Mouse (Mus musculus) liver, embryonic 16.5 days (tissue): ENCODE measurements around the gene Rassf8. TPM values are rescaled to one million over a fixed set of nuclear protein-coding genes. Genes with fewer than 3 reads are reported as not detected.

Experiments used
- ATAC-seq: fragments of 200-750 bp; cut with Nextera tagmentation; 2 replicates; pipeline ENCODE4 v1.8.0; 2017; ENCODE audit warnings: low read depth, mild to moderate bottlenecking, moderate number of reproducible peaks, moderate library complexity
- H3K27ac ChIP-seq: fragments of 300-500 bp; sonication (generic); 2 replicates; pipeline ENCODE4 v1.5.1; 2014; ENCODE audit warnings: mild to moderate bottlenecking, low read length
- H3K27me3 ChIP-seq: fragments of 300-500 bp; sonication (generic); 2 replicates; pipeline ENCODE4 v1.6.1; 2014; ENCODE audit warnings: low read depth, low read length, mixed read lengths; ENCODE audit not compliant: control insufficient read depth, insufficient read depth
- H3K36me3 ChIP-seq: fragments of 300-500 bp; sonication (generic); 2 replicates; pipeline ENCODE4 v1.6.1; 2014; ENCODE audit warnings: mild to moderate bottlenecking; ENCODE audit not compliant: control insufficient read depth, insufficient read depth
- H3K4me1 ChIP-seq: fragments of 300-500 bp; sonication (generic); 2 replicates; pipeline ENCODE4 v1.6.1; 2014; ENCODE audit warnings: low read depth, low read length, mixed read lengths; ENCODE audit not compliant: control insufficient read depth
- H3K4me2 ChIP-seq: fragments of 300-500 bp; sonication (generic); 2 replicates; pipeline ENCODE4 v1.6.1; 2014; ENCODE audit warnings: low read depth, low read length, mixed read lengths
- H3K4me3 ChIP-seq: fragments of 300-500 bp; sonication (generic); 2 replicates; pipeline ENCODE4 v1.5.1; 2014; ENCODE audit warnings: low read depth, mild to moderate bottlenecking, low read length
- H3K9ac ChIP-seq: fragments of 300-500 bp; sonication (generic); 2 replicates; pipeline ENCODE4 v1.6.1; 2014; ENCODE audit warnings: low read depth, low read length
- H3K9me3 ChIP-seq: fragments of 300-500 bp; sonication (generic); replicated peaks from 2 replicates; pipeline ENCODE4 v1.6.1; 2016; ENCODE audit warnings: low read length; ENCODE audit not compliant: control insufficient read depth
- whole genome bisulfite sequencing: fragments of 180-500 bp; shearing (Covaris S2); extraction: QIAGEN DNeasy Blood & Tissue Kit; methylation state at CpG from one replicate; pipeline ENCODE4 v1.1.7; 2014; ENCODE audit not compliant: insufficient replicate concordance; 5-methylcytosine and 5-hydroxymethylcytosine counted together
- polyA plus RNA-seq: library from polyadenylated mRNA; unstranded; fragments of >200 nt; fragmentation: Nextera tagmentation; extraction: Ambion mirVana; gene quantifications from 2 replicates; pipeline ENCODE4 v1.2.1, GENCODE M21; 2015

Gene Rassf8
- polyA plus RNA-seq, 1 experiment from 2014 or later: 1.6 TPM

GRCm38 (mm10) chr6:145863065-145863971 lies 116.8 kb downstream of the Rassf8 start:
- H3K9ac ChIP-seq: no peak overlapping the region
- ATAC-seq: peak; percentile 53

GRCm38 (mm10) chr6:145864171-145864570 lies 117.6 kb downstream of the Rassf8 start:
- no peaks in the 10 kb centered on the region for H3K36me3 ChIP-seq
- no peak for ATAC-seq
- peaks cover 3% of the 10 kb centered on the region for H3K4me1 ChIP-seq
- H3K4me3 ChIP-seq: no peak overlapping the region
- H3K27me3 ChIP-seq: peaks cover 64% of the 10 kb centered on the region
- H3K4me2 ChIP-seq: no peak overlapping the region
- no peak overlapping the region for H3K9ac ChIP-seq
- WGBS: 3% methylated on average over 8 of the region's 8 CpGs
- H3K27ac ChIP-seq: no peak overlapping the region
- no peaks in the 10 kb centered on the region for H3K9me3 ChIP-seq

More at GRCm38 (mm10) chr6:145863065-145863971, 116.8 kb downstream of the Rassf8 start:
- H3K4me2 ChIP-seq: peak overlapping the region; percentile 67
- peak overlapping the region; percentile 48 for H3K4me3 ChIP-seq
- no peaks in the 10 kb centered on the region for H3K36me3 ChIP-seq
- H3K9me3 ChIP-seq: no peaks in the 10 kb centered on the region
- peaks cover 60% of the 10 kb centered on the region for H3K27me3 ChIP-seq
- peaks cover 3% of the 10 kb centered on the region for H3K4me1 ChIP-seq
- H3K27ac ChIP-seq: no peak overlapping the region
- under 1% methylated on average over 86 of the region's 105 CpGs for WGBS

GRCm38 (mm10) chr6:145865289-145865885 lies 118.8 kb downstream of the Rassf8 start, which contains the start of gene Bhlhe41:
TSS of gene Bhlhe41 (minus strand) at chr6:145865558.
- Histone ChIP-seq H3K4me3 (peak within 1 kb of the TSS; percentile 54), H3K4me2 (peak within 1 kb of the TSS; percentile 66), H3K9me3 (no peaks in the 10 kb centered on the region), H3K36me3 (no peaks in the 10 kb centered on the region), H3K27ac (no peak within 1 kb of the TSS), H3K9ac (no peak within 1 kb of the TSS), H3K4me1 (peaks cover 3% of the 10 kb centered on the region), H3K27me3 (peaks cover 64% of the 10 kb centered on the region)
- peak; percentile 20; the same call in 1 of the 2 replicates for ATAC-seq
- WGBS: under 1% methylated on average over 48 of the region's 57 CpGs

- H3K4me2 ChIP-seq: peak overlapping the region; percentile 66
- peaks cover 3% of the 10 kb centered on the region for H3K4me1 ChIP-seq
- no peak overlapping the region for H3K9ac ChIP-seq
- H3K9me3 ChIP-seq: no peaks in the 10 kb centered on the region
- no peaks in the 10 kb centered on the region for H3K36me3 ChIP-seq
- H3K27me3 ChIP-seq: peaks cover 64% of the 10 kb centered on the region
- peak overlapping the region; percentile 54 for H3K4me3 ChIP-seq
- no peak overlapping the region for H3K27ac ChIP-seq
- under 1% methylated on average over 68 of the region's 69 CpGs for WGBS
- peak; percentile 47; the same call in 1 of the 2 replicates for ATAC-seq
Observed at GRCm38 (mm10) chr6:145865886-145866851, 119.6 kb downstream of the Rassf8 start.

GRCm38 (mm10) chr6:145867111-145867510 lies 120.6 kb downstream of the Rassf8 start:
- ATAC-seq: no peak
- no peaks in the 10 kb centered on the region for H3K36me3 ChIP-seq
- no peak overlapping the region for H3K27ac ChIP-seq
- H3K4me2 ChIP-seq: no peak overlapping the region
- H3K27me3 ChIP-seq: peaks cover 62% of the 10 kb centered on the region
- H3K4me1 ChIP-seq: peaks cover 3% of the 10 kb centered on the region
- WGBS: 41% methylated on average over 3 of the region's 3 CpGs
- no peak overlapping the region for H3K9ac ChIP-seq
- H3K9me3 ChIP-seq: no peaks in the 10 kb centered on the region
- no peak overlapping the region for H3K4me3 ChIP-seq

Other genes starting within 250 kb of the Rassf8 start
- 0.12 TPM in 1 of 2 replicates, not detected in the other for gene Lmntd1, start 132.4 kb upstream of the Rassf8 start, polyA plus RNA-seq
- not detected in 2 replicates for gene Tuba3b, start 131.0 kb upstream of the Rassf8 start, polyA plus RNA-seq
- gene Bhlhe41, start 118.8 kb downstream of the Rassf8 start, polyA plus RNA-seq: 0.08 and 0.13 TPM in 2 replicates
- 0.74 and 1.2 TPM in 2 replicates for gene Sspn, start 184.9 kb downstream of the Rassf8 start, polyA plus RNA-seq